Mouse (Mus musculus) thymus, adult 2 months (tissue): Measurements from ENCODE around the gene Ttc21a.

ENCODE experiments used
- CTCF ChIP-seq: fragments of 200-500 bp; IDR thresholded peaks from 2 replicates; pipeline ENCODE4 v1.5.1; 2012; ENCODE audit warnings: mild to moderate bottlenecking, control low read depth, low read length, moderate library complexity, borderline replicate concordance; ENCODE audit not compliant: control insufficient read depth, poor library complexity, insufficient read depth; ENCODE audit errors: extremely low read depth
- POLR2A ChIP-seq: fragments of 200-500 bp; IDR thresholded peaks from 2 replicates; pipeline ENCODE4 v1.6.1; 2012; ENCODE audit warnings: mild to moderate bottlenecking, low read length, control low read depth, moderate library complexity; ENCODE audit not compliant: control insufficient read depth, poor library complexity, insufficient read depth; ENCODE audit errors: extremely low read depth

GRCm38 (mm10) chr9:120002893-120003292 is 65.5 kb downstream of the Ttc21a start:
- TF ChIP-seq CTCF (no peak), POLR2A (no peak)
